Mouse (Mus musculus): Measurements from ENCODE around the gene Gm38431.

Gene Gm38431

GRCm38 (mm10) chr9:21041308-21041707 lies 50.5 kb downstream of the Gm38431 start:
- DNase-seq (ENCODE audit: low spot score in 2 of 2), result peak; percentile 41 to 68

- no peak for DNase-seq (ENCODE audit: low spot score in 2 of 2)
Observed at GRCm38 (mm10) chr9:21039779-21040178, 52.0 kb downstream of the Gm38431 start.

GRCm38 (mm10) chr9:21037481-21037891 lies 54.3 kb downstream of the Gm38431 start:
- peak in 1 of 2 experiments; percentile 44 for DNase-seq (ENCODE audit: low spot score in 2 of 2)

GRCm38 (mm10) chr9:21036666-21037065 lies 55.1 kb downstream of the Gm38431 start:
- DNase-seq (ENCODE audit: low spot score in 2 of 2), result no peak

GRCm38 (mm10) chr9:21036161-21036560 lies 55.6 kb downstream of the Gm38431 start:
- DNase-seq (ENCODE audit: low spot score in 2 of 2), result no peak

GRCm38 (mm10) chr9:21035586-21035985 lies 56.2 kb downstream of the Gm38431 start:
- no peak for DNase-seq (ENCODE audit: low spot score in 2 of 2)

GRCm38 (mm10) chr9:21034481-21035085 lies 57.2 kb downstream of the Gm38431 start:
- no peak for DNase-seq (ENCODE audit: low spot score in 2 of 2)

GRCm38 (mm10) chr9:21033136-21033535 lies 58.7 kb downstream of the Gm38431 start:
- DNase-seq (ENCODE audit: low spot score in 2 of 2), result peak in 1 of 2 experiments; percentile 56

- DNase-seq (ENCODE audit: low spot score in 2 of 2), result no peak
Observed at GRCm38 (mm10) chr9:21032491-21032890, 59.3 kb downstream of the Gm38431 start.

- peak; percentile 81 to 84 for DNase-seq (ENCODE audit: low spot score in 2 of 2)
Observed at GRCm38 (mm10) chr9:21031896-21032351, 59.9 kb downstream of the Gm38431 start, which contains the start of gene Icam5. Gene Icam5 (plus strand): TSS chr9:21032073.

- peak; percentile 78 to 81 for DNase-seq (ENCODE audit: low spot score in 2 of 2)
Observed at GRCm38 (mm10) chr9:21031251-21031895, 60.4 kb downstream of the Gm38431 start.

- peak in 1 of 2 experiments; percentile 83 for DNase-seq (ENCODE audit: low spot score in 2 of 2)
Observed at GRCm38 (mm10) chr9:21030781-21031250, 61.0 kb downstream of the Gm38431 start.

- DNase-seq (ENCODE audit: low spot score in 2 of 2), result no peak
Observed at GRCm38 (mm10) chr9:21030055-21030600, 61.7 kb downstream of the Gm38431 start.

GRCm38 (mm10) chr9:21029291-21030054 lies 62.3 kb downstream of the Gm38431 start, which contains the start of gene Icam4:
Gene Icam4 (plus strand): TSS chr9:21029373.
- DNase-seq (ENCODE audit: low spot score in 2 of 2), result peak in 1 of 2 experiments; percentile 77

GRCm38 (mm10) chr9:21028560-21029110 lies 63.2 kb downstream of the Gm38431 start:
- DNase-seq (ENCODE audit: low spot score in 2 of 2), result no peak

GRCm38 (mm10) chr9:21027774-21028290 lies 64.0 kb downstream of the Gm38431 start:
- no peak for DNase-seq (ENCODE audit: low spot score in 2 of 2)

GRCm38 (mm10) chr9:21026849-21027248 lies 64.9 kb downstream of the Gm38431 start:
- no peak for DNase-seq (ENCODE audit: low spot score in 2 of 2)

- DNase-seq (ENCODE audit: low spot score in 2 of 2), result no peak
Observed at GRCm38 (mm10) chr9:21025258-21025810, 66.5 kb downstream of the Gm38431 start.

GRCm38 (mm10) chr9:21022726-21023125 lies 69.1 kb downstream of the Gm38431 start:
- no peak for DNase-seq (ENCODE audit: low spot score in 2 of 2)

GRCm38 (mm10) chr9:21022288-21022687 lies 69.5 kb downstream of the Gm38431 start:
- DNase-seq (ENCODE audit: low spot score in 2 of 2), result no peak

GRCm38 (mm10) chr9:21021363-21021762 lies 70.4 kb downstream of the Gm38431 start:
- DNase-seq (ENCODE audit: low spot score in 2 of 2), result no peak

All from frontal cortex, postnatal 10 days (tissue).